Mouse (Mus musculus): ENCODE data around the gene Mcoln2.
"Not testable (repeated sequence)": the region's sequence is repeated elsewhere in the genome, so short reads cannot be mapped to it uniquely, and the experiment has no call there.

Gene Mcoln2

DNA sequence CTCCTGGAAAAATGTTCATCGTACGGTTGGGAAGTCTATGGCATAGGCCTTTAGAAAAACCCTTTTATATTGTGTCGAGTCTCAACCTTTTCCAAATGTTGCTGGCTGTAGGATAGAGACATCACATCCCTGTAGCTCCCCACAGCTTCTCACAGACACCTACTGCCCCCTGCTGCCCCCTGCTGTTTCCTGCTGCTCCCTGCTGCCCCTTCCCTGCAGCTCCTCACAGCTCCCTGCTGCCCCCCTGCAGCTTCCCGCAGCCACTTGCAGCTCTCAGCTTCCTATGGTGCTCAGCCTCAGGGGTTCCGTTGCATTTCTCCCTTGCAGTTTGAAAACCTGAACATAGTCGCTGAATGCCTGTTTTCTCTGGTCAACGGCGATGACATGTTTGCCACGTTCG is 40.3 kb downstream of the Mcoln2 start:
- DNase-seq (ENCODE audit: low spot score), result no peak

DNA sequence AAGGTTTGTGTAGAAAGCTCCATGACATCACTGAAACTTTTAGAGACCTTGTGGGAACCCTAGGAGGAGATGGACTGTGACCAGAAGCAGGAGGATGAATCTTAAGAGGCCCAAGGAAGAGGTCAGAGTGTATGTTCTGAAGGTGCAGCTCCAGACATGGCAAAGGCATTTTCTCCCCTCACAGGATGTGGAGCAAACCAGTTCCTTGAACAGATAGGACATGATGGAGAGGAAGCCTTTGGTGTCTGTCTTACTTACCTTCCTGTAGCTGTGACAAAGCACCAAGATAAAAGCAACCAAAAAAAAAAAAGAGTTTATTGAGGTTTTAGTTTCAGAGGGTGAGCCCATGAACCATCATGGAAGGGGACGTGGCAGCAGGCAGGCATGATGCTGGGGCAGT is 42.9 kb downstream of the Mcoln2 start:
- no peak for DNase-seq (ENCODE audit: low spot score)

DNA sequence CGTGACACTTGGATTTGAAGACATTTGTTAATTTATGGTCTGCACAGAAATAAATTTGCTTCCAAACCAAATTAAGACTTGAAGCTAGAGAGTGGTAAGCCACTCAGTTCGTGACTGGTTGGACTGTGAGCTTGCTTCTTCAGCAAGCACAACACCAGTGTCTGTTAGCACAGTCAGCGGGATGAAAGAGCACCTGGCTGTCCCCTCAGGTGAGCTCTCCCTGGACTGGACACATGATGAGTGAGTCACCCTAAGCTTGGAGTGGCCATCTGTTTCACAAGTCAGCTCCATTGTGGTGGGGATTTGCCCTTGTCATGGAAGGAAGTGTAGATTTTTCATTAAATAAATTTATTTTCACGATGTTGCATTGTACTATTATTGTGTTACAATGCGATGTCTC is 45.5 kb downstream of the Mcoln2 start:
- no peak for DNase-seq (ENCODE audit: low spot score)

DNA sequence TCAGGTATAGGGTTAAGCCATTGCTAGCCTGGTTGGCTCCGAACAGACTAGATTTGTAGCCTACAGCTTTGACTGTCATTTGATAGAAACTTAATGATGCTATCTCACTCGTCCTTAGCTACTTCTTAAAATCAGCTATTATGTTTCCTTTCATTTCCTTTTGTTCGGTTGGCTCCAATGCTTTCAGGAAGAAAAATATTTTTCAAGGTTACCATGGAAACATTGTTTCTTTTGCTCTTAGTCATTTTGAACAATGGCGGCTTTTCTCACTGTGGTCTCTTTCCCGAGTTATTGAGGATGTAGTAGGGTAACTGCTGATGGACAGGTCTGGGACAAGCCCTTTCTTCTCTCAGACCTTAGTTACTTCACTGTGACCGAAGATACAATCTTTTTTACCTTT is 46.7 kb downstream of the Mcoln2 start:
- DNase-seq (ENCODE audit: low spot score), result no peak

DNA sequence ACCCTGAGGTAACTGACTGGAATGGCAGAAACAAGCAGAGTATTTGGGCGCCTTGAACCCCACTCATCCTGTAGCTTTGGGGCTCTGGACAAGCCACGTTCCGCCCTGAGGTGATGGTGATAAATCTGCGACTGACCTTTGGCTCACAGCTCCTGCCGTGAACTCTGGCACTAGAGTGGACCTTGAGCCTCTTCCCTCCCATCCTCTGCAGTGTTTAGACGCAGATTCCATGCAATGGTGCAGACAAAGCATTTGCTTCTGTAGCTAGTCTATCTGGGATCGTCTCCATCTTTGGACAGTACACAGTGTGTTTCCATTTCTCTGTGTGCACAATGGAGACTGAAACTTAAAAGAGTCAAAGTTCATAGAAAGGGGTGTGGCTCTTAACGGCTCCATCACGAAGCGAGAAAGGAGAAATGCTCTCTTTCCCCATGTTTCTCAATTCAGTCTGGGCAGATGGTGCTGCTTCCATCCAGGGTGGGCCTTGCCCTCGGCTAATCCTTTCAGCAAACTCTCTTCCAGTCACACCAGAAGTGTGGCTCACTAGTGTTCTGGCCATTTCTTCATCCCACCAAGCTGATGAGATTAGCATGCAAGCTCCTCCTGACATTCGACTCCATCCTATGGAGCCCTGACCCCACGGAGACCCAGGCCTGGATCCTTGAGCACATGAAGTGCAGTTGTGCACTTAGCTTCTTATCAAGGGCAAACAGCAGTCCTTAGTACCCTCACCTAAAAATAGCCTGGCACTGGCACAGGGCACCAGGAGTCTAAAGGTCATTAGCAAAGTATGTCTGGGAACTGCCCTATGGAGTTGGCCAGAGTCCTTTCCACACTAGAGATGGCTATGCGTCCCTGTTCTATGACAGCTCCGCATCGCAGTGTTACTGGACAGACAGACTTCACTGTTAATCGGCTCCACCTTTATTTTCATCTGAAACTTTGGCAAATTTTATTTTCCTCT is 47.4 kb downstream of the Mcoln2 start:
- no peak for DNase-seq (ENCODE audit: low spot score)

DNA sequence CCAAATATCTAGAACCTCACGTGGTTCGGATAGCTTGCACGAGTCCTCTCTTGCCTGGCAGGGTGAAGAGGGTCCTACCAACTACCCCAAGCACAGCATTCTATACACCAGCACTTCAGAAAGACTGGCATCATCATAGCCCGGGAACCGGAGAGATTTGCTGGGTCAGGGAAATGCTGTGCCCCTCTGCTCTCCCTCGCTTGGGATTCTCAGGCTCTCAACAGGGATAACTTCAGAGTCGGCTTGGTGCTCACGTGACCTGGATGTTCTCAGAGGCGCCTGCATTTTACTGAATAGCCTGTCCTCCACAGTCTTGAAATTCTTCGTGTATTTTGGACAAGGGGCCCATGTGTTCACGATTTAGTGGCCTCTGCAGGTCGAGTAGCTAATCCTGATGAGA is 48.2 kb downstream of the Mcoln2 start:
- DNase-seq (ENCODE audit: low spot score), result no peak

DNA sequence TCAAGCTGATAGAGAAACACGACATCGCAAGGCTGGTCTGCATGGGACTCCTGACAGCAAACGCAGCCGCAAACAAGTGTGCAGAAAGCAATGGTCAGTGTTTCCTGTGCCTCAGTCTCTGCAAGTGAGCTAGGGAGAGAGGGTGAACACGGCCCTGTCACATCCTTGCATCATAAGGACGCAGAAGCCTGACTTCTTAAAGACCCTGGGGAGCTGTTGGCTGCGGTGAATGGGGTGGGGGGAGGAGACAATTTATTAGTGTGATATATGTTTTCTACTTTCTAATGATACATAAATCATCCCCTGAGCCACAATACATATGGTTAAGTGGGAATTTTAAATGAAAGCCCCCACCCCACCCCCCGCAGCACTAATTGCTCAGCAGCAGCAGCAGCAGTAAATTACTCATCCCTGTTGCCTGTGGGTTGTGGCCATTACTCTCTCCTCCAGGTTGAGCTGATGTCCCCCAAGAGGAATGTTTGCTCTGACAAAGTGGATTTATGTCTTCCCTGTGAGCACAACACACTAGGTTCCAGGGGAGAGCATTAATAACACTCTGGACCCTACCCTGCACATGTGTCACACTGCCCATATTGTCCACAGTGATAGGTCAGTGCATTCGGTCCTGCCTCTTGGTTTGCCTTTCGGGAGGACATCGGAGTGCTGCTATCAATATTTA is 49.3 kb downstream of the Mcoln2 start:
- DNase-seq (ENCODE audit: low spot score), result no peak

DNA sequence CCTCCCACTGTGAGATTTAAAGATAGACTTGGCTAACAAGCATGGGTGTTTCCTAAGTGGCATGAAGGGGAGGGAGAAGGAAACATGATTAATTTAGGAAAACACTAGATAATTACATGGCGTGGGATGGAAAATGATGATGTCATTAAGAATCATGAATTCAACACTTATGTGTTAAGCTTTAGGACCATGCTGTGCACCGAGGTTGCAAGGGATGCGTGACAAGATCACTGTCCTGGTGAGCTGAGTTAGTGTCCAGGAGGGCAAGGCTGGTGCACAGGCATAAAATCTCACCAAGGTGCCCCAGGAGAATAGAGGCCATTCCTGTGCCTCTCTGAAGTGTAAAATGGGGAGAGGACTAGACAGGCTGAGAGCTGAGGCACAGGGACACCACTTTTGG is 49.9 kb downstream of the Mcoln2 start:
- DNase-seq (ENCODE audit: low spot score), result no peak

DNA sequence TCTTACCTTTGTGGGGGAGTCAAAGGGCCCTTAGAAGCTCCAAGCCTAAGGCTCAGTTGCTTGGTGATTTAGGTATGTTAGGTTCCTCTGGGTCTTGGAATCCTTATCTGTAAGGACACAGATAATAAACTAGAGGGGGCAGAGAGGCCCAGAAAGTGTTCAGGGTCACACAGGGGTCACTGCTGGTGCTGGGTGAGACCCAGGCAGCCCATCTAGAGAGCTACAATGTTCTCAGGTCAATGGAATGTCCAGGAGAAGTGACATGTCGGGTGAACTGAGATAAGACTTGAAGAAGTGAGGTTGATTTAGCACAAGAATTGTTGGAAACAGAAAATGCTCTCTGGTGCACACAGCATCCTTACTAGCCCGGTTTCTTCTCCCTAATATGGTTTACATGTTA is 54.7 kb downstream of the Mcoln2 start:
- DNase-seq (ENCODE audit: low spot score), result no peak

DNA sequence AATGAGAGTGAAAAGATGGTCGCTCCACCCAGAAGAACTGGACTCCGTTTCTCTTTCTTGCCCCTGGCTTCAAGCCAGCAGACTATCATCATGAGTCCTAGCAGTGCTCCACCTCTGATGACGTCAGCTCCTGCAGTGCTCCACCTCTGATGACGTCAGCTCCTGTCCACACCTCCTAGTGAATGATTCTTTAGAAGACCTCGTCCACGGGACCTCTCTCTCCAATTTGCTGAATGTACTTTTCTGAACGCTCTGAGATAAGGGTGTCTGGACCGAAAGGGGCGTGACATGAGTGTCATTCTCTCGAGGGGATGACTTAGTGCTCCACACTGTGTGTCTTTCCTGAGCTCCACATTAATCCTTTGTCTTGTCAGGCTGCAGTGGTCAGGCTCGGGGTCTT is 55.7 kb downstream of the Mcoln2 start:
- no peak for DNase-seq (ENCODE audit: low spot score)

DNA sequence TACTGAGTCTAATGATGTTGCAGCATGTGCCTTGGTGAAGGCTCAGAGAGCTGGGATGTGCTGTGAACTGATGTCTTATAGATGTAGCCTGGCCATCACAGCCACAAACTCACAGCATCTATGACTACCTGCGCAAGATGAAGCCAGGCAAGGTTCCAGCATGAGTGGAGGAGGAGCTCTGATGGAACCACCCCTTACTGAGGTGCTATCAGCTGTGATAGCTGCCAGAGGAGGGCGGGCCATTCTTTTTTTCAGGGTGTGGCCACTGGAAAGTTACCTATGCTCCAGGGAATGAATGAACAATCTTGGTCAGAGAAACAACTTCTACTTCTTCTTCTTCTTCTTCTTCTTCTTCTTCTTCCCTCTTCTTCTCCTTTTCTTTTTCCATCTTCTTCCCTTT is 57.0 kb downstream of the Mcoln2 start:
- DNase-seq (ENCODE audit: low spot score), result no peak

DNA sequence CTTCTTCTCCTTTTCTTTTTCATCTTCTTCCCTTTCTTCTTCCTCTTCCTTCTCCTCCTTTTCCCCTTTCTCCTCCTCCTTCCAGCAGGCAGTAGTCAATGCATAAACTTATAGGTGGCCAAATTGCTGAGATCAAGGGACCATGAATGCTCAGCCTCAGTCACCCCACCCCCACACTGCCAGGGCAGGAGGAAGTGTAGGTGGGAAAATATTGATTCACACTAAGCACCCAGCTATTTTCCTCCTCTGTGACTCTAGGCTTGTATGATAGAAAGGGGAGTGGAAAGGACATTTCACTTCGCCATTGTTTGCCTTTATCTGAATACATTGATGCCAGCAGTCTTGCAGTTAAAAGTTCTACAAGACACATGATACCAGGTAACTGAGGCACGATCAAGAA is 57.8 kb downstream of the Mcoln2 start:
- no peak for DNase-seq (ENCODE audit: low spot score)

DNA sequence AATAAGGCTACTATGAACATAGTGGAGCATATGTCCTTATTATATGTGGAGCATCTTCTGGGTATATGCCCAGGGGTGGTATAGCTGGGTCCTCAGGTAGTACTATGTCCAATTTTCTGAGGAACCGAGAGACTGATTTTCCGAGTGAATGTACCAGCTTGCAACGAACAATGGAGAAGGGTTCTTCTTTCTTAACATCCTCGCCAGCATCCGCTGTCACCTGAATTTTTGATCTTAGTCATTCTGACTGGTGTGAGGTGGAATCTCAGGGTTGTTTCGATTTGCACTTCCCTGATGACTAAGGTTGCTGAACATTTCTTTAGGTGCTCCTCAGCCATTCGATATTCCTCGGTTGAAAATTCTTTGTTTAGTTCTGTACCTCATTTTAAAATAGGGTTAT is 60.1 kb downstream of the Mcoln2 start:
- DNase-seq (ENCODE audit: low spot score), result not testable (repeated sequence)

DNA sequence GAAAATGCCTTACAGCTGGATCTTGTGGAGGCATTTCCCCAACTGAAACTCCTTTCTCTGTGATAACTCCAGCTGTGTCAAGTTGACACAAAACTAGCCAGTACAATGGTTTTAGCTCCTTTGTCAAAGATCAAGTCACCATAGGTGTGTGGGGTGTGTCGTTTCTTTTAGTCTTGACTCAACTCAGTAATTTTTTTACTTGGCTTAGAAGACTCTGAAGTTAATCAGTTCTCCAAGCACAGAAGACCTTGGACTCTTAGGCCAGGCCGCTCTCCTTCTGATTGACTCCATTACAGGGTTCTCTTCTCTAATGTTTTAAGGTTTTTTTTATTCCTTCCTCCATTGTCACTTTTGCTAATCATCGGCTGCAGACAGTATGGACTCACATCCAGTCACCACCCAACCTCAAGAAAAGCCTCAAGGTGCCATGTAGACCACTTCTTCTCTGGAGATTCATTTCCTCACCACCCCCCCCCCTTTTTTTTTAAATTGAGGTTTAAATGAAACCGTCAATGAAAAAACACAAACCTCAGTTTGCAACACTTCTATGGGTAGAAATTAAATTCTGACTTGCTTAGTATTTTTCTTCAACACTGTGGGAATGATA is 61.6 kb downstream of the Mcoln2 start:
- no peak for DNase-seq (ENCODE audit: low spot score)

DNA sequence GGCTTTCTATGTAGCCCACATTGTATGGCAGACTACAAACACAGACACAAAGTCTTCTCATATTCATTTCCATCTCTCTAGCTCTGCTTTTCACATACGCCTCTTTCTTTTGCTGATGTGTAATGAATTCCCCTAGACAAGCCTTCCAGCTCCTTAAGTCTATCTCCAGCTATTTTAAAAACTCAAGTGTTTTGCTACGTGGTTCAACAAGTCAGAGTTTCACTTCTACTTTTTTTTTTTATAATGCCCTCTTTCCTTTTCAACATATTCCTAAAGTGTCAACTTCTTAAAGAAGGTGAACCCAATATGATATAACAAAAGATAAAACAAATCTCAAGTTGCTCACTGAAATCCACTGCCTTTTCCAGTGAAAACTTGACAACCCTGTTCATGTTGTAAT is 62.3 kb downstream of the Mcoln2 start:
- no peak for DNase-seq (ENCODE audit: low spot score)

DNA sequence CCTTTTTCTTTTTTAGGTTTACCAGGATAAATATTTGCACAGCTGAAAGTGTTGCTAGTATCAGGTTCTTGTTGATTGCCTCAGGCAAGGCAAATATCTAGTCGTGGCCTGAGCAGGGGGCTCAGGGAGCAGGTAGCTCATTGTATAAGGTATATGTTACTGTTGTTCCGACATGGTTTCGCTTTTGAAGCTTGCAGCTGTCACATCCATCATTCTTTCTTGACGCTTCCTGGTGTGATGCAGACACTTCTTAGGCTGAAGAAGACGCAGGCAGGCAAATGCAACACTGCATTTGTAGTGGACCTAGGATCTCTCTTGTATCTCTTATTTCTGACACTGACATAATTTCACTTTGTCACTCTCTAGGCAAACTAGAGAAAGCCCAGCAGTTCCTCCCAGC is 63.7 kb downstream of the Mcoln2 start:
- no peak for DNase-seq (ENCODE audit: low spot score)

DNA sequence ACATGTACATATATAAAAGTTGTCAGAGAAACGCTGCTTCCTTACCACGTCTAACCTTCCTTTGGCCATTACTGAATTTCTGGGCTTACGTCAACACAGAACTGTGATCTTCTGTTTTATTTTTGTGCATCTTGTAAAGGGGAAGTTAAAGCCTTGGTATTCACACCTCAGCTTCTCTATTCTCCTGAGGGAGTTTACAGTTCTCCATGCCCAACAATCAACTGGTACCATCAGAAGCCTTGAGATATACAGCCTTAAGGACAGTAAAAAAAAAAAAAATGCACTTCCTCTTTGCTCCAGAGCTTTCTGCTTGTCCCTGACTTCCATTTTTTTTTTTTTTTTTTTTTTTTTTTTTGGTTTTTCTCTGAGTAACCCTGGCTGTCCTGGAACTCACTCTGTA is 66.9 kb downstream of the Mcoln2 start:
- DNase-seq (ENCODE audit: low spot score), result no peak

DNA sequence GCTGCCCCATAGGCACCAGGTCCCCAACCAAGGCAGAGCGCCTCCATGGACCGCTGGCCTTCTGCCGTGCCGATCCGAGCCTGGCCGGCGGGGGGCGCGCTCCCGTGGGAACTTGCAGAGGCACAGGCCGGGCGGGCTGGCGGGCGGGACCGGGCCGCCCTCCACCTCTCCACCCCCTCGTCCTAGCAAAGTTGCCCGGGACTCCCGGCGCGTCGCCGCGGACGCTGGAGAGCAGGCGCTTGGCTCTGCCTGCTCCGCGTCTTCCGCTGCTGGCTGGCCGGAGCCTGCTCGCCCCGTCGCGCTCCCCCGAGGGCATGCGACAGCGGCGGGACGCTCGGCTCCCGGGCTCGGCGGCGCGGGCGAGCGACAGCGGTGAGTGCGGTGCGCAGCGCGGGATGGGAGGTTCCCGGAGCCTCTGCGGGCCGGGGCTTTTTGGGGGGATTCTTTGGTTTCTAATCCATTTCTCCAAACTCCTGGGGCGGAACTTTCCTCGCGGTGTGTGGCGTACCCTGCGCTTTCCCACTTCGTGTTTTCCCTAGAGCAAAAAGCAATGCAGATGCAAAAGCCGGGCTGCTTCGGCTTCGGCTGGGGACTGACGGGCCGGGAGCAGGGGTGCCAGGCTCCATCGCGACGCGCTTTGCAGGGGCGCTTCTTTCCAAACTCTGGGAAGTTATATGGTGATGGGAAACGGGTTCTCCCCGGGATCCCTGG is 71.3 kb downstream of the Mcoln2 start, which contains the start of gene Lpar3:
Lpar3 (plus strand) TSS at position 188 of the 711 bp plus-strand sequence.
- DNase-seq (ENCODE audit: low spot score), result peak; percentile 78

DNA sequence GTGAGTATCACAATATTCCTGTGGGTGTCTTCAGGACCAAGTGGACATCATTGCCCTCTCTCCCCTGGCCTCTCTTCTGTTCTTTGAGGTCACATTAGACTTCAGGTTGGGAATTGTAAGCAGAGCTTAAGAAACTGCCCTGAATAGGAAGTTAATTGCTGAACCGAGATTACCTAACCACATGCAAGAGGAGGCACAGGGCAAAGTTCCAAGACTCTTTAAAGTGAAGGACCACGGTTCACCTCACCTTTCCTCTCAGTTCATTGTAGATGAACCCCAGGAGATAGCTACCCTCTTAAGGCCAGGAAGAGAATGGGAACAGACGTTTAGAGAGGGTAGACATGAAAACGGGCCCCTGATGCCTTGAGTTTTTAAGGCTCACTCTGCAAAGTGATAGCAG is 74.6 kb downstream of the Mcoln2 start:
- DNase-seq (ENCODE audit: low spot score), result no peak

DNA sequence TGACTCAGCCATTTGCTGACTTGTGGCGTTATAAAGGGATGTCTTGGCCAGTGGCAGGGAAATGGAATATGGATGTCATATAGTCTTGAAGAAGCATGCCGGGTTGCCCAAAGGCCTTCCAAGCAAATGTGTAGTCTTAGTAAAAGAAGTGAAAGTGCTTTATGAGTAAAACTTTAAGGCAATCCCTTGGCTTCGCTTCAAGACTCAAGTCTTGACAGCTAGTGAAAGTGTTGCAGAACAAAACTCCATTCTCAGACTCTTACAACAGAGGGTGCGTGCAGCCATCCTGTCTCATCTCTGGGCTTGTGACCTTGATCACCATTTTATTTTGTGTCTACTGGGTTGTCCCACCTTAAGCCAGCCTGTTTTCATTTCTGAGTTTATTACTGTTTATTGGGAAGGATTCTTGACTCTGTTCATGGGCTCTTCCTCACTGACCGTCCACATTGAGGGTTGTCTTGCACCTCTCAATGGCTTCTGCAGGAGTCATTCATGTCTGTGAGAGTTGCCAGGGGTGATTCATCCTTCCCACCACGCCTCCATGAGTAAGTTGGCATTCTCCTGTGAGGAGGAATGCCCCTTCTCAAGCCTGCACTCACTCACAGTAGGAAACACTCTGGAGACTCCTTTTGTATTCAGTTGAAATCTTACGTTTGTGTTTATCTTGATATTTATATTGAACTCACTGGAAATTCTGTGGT is 75.6 kb downstream of the Mcoln2 start:
- DNase-seq (ENCODE audit: low spot score), result no peak

DNA sequence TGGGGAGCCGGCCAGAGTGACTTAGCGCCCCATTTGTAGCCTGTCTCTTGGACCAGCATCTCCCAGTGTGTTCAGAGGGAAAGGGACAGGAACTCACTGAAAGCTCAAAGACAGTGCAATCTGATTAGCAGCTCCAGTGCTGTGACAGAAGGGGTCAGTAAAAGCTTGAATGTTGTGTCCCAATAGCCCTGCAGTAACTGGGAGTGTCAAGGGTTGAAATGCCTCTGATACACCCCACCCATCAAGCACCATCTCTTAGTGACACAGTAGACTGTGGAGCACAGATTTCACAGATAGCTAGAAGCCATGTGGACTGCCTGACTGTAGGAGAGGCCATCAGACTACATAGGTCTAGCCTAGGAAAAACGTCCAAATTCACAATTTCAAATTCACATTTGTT is 77.8 kb downstream of the Mcoln2 start:
- no peak for DNase-seq (ENCODE audit: low spot score)
